Mouse (Mus musculus) frontal cortex, adult 2 months (tissue): ENCODE measurements around the gene Gnl1. TPM values are rescaled to one million over a fixed set of nuclear protein-coding genes. Genes with fewer than 3 reads are reported as not detected.
"Not testable (repeated sequence)": the region's sequence is repeated elsewhere in the genome, so short reads cannot be mapped to it uniquely, and the experiment has no call there.

Experiments used
- DNase-seq, 2 experiments: peaks; one replicate each; pipeline ENCODE4 v3.0.0; 2022; ENCODE audit warnings: low spot score in 1 of 2; ENCODE audit errors: extremely low spot score in 1 of 2
- polyA plus RNA-seq: library from polyadenylated mRNA; depleted of rRNA; stranded (reverse); fragments of >200 nt; gene quantifications from 2 replicates; pipeline ENCODE4 v1.2.3, GENCODE M21; 2012; rRNA removed

Gnl1 gene
- polyA plus RNA-seq, 1 experiment = 132 TPM

- peak in 1 of 2 experiments; percentile 40 for DNase-seq
Measured at GRCm38 (mm10) chr17:36023710-36024654, 44.3 kb downstream of the Gnl1 start.

- no peak for DNase-seq
Measured at GRCm38 (mm10) chr17:36025197-36025596, 45.5 kb downstream of the Gnl1 start.

GRCm38 (mm10) chr17:36025901-36026300 lies 46.2 kb downstream of the Gnl1 start:
- DNase-seq = no peak

- DNase-seq = no peak
Measured at GRCm38 (mm10) chr17:36027663-36028062, 48.0 kb downstream of the Gnl1 start.

GRCm38 (mm10) chr17:36028879-36029619 lies 49.4 kb downstream of the Gnl1 start:
- DNase-seq = no peak

- DNase-seq = not testable (repeated sequence)
Measured at GRCm38 (mm10) chr17:36030046-36030702, 50.5 kb downstream of the Gnl1 start.

GRCm38 (mm10) chr17:36030703-36031582 lies 51.3 kb downstream of the Gnl1 start:
- not testable (repeated sequence) for DNase-seq

GRCm38 (mm10) chr17:36031583-36032331 lies 52.1 kb downstream of the Gnl1 start:
- peak in 1 of 2 experiments; percentile 48 for DNase-seq

- peak in 1 of 2 experiments; percentile 60 for DNase-seq
Measured at GRCm38 (mm10) chr17:36032351-36032875, 52.8 kb downstream of the Gnl1 start, which contains the start of gene H2-T23. H2-T23 (minus strand) TSS chr17:36032855.

- not testable (repeated sequence) for DNase-seq
Measured at GRCm38 (mm10) chr17:36034524-36034923, 54.9 kb downstream of the Gnl1 start.

- peak in 1 of 2 experiments; percentile 66 for DNase-seq
Measured at GRCm38 (mm10) chr17:36035010-36035638, 55.5 kb downstream of the Gnl1 start.

GRCm38 (mm10) chr17:36036126-36036525 lies 56.5 kb downstream of the Gnl1 start:
- not testable (repeated sequence) for DNase-seq

Other genes with a start within 250 kb of the Gnl1 start
- 11.2 and 14.5 TPM in 2 replicates for gene Ier3, start 158.2 kb upstream of the Gnl1 start, polyA plus RNA-seq
- 178 and 209 TPM in 2 replicates for gene Flot1, start 156.6 kb upstream of the Gnl1 start, polyA plus RNA-seq
- 447 and 519 TPM in 2 replicates for gene Tubb5, start 141.5 kb upstream of the Gnl1 start, polyA plus RNA-seq
- 9.9 and 11.0 TPM in 2 replicates for gene Mdc1, start 138.3 kb upstream of the Gnl1 start, polyA plus RNA-seq
- 8.8 and 9.0 TPM in 2 replicates for gene Nrm, start 118.5 kb upstream of the Gnl1 start, polyA plus RNA-seq
- gene Ppp1r18, start 114.3 kb upstream of the Gnl1 start, polyA plus RNA-seq = 12.6 and 13.0 TPM in 2 replicates
- 42.6 and 50.6 TPM in 2 replicates for gene Dhx16, start 100.0 kb upstream of the Gnl1 start, polyA plus RNA-seq
- gene 2310061I04Rik, start 82.4 kb upstream of the Gnl1 start, polyA plus RNA-seq = 107 and 119 TPM in 2 replicates
- 103 and 109 TPM in 2 replicates for gene Atat1, start 69.8 kb upstream of the Gnl1 start, polyA plus RNA-seq
- 54.6 and 55.9 TPM in 2 replicates for gene Mrps18b, start 63.5 kb upstream of the Gnl1 start, polyA plus RNA-seq
- gene Ppp1r10, start 63.4 kb upstream of the Gnl1 start, polyA plus RNA-seq = 39.2 and 39.3 TPM in 2 replicates
- 96.8 and 101 TPM in 2 replicates for gene Abcf1, start 10.1 kb upstream of the Gnl1 start, polyA plus RNA-seq
- gene Prr3, start 385 bp downstream of the Gnl1 start, polyA plus RNA-seq = 53.1 and 53.2 TPM in 2 replicates
- 2.0 TPM in 2 replicates for gene H2-T24, start 40.7 kb downstream of the Gnl1 start, polyA plus RNA-seq
- 19.8 and 22.8 TPM in 2 replicates for gene H2-T23, start 53.0 kb downstream of the Gnl1 start, polyA plus RNA-seq
- 21.6 and 23.0 TPM in 2 replicates for gene H2-T22, start 62.9 kb downstream of the Gnl1 start, polyA plus RNA-seq
- not detected in 2 replicates for gene Gm6034, start 63.1 kb downstream of the Gnl1 start, polyA plus RNA-seq
- gene Gm11127, start 78.5 kb downstream of the Gnl1 start, polyA plus RNA-seq = 0.18 and 0.99 TPM in 2 replicates
- 0.06 TPM in 1 of 2 replicates, not detected in the other for gene Gm19684, start 141.8 kb downstream of the Gnl1 start, polyA plus RNA-seq
- not detected in 2 replicates for gene Gm7030, start 149.6 kb downstream of the Gnl1 start, polyA plus RNA-seq
- gene Gm8909, start 188.7 kb downstream of the Gnl1 start, polyA plus RNA-seq = not detected in 2 replicates
- gene H2-T3, start 210.4 kb downstream of the Gnl1 start, polyA plus RNA-seq = not detected in 2 replicates